Mouse (Mus musculus) left cerebral cortex, adult 8-10 months (tissue): Measurements from ENCODE around the gene Socs1. TPM values are rescaled to one million over a fixed set of nuclear protein-coding genes. Genes with fewer than 3 reads are reported as not detected.
A peak's percentile ranks its signal among the peaks of the same experiment; 100 is the strongest.

Experiments
- DNase-seq, 2 experiments: peaks; one replicate each; pipeline ENCODE4 v3.0.0; 2022; ENCODE audit warnings: low spot score in 2 of 2
- total RNA-seq, 4 experiments: library from RNA; stranded (reverse); gene quantifications; 2 replicates each; pipeline ENCODE4 v1.2.4; 2022

Gene Socs1
- total RNA-seq, 4 experiments from 2014 or later, result 0.49 to 0.98 (median 0.69) TPM

GRCm38 (mm10) chr16:10786782-10787547 is 1.6 kb upstream of the Socs1 start:
- no peak for DNase-seq

DNA sequence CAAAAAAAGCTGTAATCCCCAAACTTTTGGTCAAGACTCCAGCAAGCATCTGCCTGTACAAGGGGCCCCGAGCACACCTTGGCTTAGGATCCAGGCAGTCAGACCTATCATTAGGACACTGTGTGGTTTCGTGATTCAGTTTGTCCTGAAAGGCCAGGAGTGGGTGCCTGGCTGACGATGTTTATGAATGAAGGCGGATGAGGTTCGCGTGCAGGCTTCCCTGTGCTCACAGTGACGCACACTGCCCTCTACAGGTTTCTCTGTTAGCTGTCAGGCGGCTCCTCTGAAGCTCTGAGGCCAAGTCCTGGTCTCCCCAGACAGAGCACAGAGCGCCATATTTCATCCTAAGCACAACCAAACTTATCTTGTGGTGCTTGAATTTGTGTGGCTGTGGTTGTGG is 952 bp upstream of the Socs1 start:
- peak; percentile 43 to 68 for DNase-seq

DNA sequence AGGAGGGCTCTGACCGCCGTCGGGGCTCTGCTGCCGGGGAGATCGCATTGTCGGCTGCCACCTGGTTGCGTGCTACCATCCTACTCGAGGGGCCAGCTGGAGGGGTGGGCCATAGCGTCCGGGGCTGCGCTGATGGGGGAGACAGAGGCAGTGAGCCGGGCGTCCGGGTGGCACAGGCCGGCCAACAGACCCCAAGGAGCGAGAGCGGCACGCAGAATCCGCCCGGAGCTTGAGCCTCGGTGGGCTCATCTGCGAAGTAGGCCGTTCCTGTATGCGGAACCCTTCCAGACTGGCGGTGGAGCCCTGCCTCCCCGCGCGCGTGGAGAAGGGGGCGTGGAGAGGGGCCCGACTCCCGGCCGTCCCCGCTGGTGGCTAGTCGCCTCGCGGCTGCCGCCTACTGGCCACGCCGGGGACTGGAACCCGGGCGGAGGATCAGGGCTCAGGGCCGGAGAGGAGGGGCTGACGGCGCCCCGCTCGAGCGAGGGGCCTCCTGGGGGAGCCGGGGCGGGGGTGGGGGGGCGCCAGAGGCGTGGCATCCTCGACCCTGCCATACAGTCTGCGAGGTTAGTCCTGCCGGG is 454 bp downstream of the Socs1 start:
- DNase-seq, result peak; percentile 62 to 82

- DNase-seq, result peak; percentile 19 to 30
These were observed 1.2 kb downstream of the Socs1 start for GRCm38 (mm10) chr16:10783883-10784792.

- DNase-seq, result no peak
These were observed 1.9 kb downstream of the Socs1 start for GRCm38 (mm10) chr16:10783451-10783850.

DNA sequence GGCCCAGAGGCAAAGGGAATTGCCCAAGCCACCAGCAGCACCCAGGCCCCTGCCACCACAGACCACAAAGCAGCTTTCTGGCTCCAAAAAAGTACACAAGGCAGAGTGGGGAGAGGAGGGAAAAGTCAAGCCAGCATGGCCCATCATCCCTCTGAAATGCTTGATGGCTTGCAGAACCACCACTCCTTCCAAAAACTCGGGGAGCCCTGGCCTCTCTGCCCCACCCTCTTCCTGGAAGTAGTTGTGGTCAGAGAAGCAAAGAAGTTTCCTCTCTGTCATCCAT is 2.2 kb downstream of the Socs1 start:
- no peak for DNase-seq

DNA sequence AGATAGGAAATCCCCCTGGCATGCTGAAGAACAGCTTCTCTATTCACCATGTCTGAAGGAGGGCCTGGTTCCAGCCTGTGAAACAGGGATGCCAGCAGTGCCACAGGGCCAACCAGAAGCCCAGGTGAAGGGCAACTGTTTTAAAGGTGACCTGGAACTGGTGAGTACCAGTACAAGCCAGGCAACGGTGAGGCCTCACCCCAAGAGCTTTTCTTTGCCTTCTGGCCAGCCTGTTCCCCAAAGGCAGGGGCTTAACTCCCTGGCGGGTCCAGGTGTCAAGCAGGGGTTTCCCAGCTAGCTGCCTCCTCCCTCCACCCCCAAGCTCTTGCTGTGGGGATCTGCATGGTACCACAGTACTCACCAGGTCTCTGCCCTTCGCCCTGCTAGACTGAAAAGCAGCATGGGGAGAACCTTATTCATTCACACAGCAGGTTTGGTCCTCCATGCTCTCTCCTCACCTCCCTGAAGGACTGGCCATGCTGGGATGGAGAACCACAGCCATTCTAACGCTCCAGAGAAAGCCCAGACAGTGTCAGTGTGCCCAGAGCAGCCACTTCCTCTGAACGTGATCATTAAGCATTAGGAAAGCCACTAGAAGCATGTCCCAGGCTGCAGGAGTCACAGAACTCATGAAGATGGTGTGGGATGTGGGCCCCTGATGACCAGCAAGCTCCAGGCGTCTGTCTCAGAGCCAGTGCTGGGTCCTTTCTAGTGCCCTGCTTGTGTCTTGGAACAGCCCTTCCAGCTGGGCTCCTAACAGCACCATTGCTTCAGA is 2.8 kb downstream of the Socs1 start:
- DNase-seq, result no peak

DNA sequence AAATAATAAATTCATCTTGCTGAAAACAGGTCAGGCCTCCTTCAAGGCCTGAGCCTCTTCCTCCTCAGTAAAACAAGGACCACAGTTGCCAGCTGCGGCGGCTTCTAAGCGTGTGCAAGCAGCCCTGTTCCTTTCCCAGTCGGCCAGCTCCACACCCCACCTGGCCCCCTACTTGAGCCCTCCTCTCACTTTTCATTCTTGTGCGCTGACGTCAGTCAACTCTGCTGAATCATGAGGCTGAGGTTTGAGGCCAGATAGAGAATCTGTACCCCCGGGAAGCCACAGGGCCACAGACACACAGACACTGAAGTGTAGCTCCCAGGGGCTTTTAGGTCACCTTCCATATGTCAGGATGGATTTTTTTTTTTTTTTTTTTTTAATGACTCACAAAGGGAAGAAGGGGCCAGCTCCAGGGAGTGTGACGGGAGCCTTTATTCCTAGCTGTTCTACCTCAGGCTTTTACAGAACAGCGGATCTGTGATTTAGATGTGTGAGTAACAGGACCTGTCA is 3.4 kb downstream of the Socs1 start:
- DNase-seq, result no peak

GRCm38 (mm10) chr16:10780631-10781120 is 4.7 kb downstream of the Socs1 start:
- no peak for DNase-seq

- no peak for DNase-seq
These were observed 7.7 kb downstream of the Socs1 start for GRCm38 (mm10) chr16:10777579-10778160.

GRCm38 (mm10) chr16:10776322-10776721 is 9.0 kb downstream of the Socs1 start:
- DNase-seq, result no peak

- no peak for DNase-seq
These were observed 10.6 kb downstream of the Socs1 start for GRCm38 (mm10) chr16:10774726-10775125.

GRCm38 (mm10) chr16:10773543-10773942 is 11.8 kb downstream of the Socs1 start:
- no peak for DNase-seq

GRCm38 (mm10) chr16:10771769-10772510 is 13.4 kb downstream of the Socs1 start:
- DNase-seq, result no peak

GRCm38 (mm10) chr16:10770531-10771325 is 14.6 kb downstream of the Socs1 start:
- no peak for DNase-seq

DNA sequence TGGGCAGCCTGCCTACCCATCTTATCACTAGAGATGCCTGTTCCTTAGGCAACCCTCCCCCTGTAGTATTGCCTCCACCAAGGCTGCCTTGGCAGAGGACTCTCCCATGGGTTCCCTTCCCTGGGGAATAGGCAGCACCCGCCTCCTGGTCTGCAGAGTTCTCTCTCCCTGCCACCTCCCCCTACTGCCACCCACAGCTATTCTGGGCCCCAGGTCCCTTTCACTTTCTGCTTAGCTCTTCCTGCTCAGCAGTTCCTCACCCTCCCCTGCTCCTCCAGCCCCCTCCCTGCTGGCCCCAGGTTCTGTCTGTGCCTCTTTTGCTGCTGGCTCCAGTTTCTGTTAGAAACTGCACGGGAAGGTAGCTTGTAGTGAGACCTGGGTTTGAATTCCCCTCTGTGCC is 15.7 kb downstream of the Socs1 start:
- DNase-seq, result peak in 1 of 2 experiments; percentile 54

- DNase-seq, result no peak
These were observed 16.5 kb downstream of the Socs1 start for GRCm38 (mm10) chr16:10768821-10769220.

DNA sequence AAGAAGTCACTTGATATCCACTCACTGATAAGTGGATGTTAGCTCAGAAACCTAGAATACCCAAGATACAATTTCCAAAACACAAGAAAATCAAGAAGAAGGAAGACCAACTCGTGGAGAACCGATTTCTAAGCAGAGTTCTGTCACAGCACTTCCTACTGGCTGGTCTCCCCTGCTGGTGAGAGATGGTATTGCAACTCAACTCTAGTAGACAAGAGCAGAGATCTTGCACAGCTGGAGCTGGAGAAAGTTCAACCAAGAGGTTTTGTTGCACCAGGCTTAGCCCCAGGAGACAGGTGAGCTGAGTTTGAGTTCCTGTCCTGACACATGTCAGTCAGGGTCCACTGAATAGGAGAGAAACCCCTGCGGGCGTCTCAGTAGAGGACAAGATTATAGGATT is 18.2 kb downstream of the Socs1 start:
- no peak for DNase-seq

DNA sequence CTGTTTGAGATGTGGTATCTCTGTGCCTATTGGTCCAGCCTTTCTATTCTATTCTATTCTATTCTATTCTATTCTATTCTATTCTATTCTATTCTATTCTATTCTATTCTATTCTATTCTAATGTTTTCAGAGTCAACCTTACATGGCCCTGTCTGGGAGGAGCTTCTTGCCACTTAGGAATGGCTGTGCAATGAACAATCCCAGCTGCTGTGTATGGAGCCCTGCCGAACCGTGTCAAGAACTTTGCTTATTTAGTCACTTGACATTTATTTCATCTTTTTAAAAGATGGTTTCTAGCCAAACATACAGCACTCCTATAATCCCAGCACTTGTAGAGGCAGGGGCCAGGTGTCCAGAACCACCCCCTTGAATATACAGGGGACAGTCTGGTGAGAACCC is 21.0 kb downstream of the Socs1 start:
- no peak for DNase-seq
